Mouse (Mus musculus) cerebellum, adult 2 months (tissue): ENCODE data around the gene Irf6. TPM values are rescaled to one million over a fixed set of nuclear protein-coding genes. Genes with fewer than 3 reads are reported as not detected.

Source experiments
- DNase-seq, 2 experiments: peaks; one replicate each; pipeline ENCODE4 v3.0.0; 2021
- H3K27ac ChIP-seq: fragments of 200-500 bp; 2 replicates; pipeline ENCODE4 v1.5.1; 2012; ENCODE audit warnings: low read length, control low read depth, inconsistent platforms; ENCODE audit not compliant: insufficient read depth
- H3K27me3 ChIP-seq: fragments of 200-500 bp; 2 replicates; pipeline ENCODE4 v1.6.1; 2012; ENCODE audit warnings: inconsistent platforms, mild to moderate bottlenecking, low read length, moderate library complexity; ENCODE audit not compliant: control insufficient read depth, insufficient read depth
- H3K4me1 ChIP-seq: fragments of 200-500 bp; 2 replicates; pipeline ENCODE4 v1.6.1; 2011; ENCODE audit warnings: low read length; ENCODE audit not compliant: control insufficient read depth, insufficient read depth
- H3K4me3 ChIP-seq: fragments of 200-500 bp; replicated peaks from 2 replicates; pipeline ENCODE3; 2011; ENCODE audit warnings: mild to moderate bottlenecking, low read depth, low read length, control low read depth; ENCODE audit not compliant: insufficient read depth
- CTCF ChIP-seq: fragments of 200-500 bp; IDR thresholded peaks from 2 replicates; pipeline ENCODE4 v1.5.1; 2011; ENCODE audit warnings: low read depth, mild to moderate bottlenecking, control low read depth, low read length, moderate library complexity, borderline replicate concordance; ENCODE audit not compliant: insufficient read depth
- POLR2A ChIP-seq: fragments of 200-500 bp; IDR thresholded peaks from 2 replicates; pipeline ENCODE4 v1.6.1; 2011; ENCODE audit warnings: low read length, control low read depth, borderline replicate concordance; ENCODE audit not compliant: insufficient read depth
- whole genome bisulfite sequencing: fragments of 180-500 bp; shearing (Covaris S2); methylation state at CpG from one replicate; pipeline ENCODE4 v1.1.7; 2018; 5-methylcytosine and 5-hydroxymethylcytosine counted together
- polyA plus RNA-seq: library from polyadenylated mRNA; depleted of rRNA; stranded (reverse); fragments of >200 nt; gene quantifications from 2 replicates; pipeline ENCODE4 v1.2.3, GENCODE M21; 2012; rRNA removed

Gene Irf6
- polyA plus RNA-seq, 1 experiment, result 2.0 TPM

DNA sequence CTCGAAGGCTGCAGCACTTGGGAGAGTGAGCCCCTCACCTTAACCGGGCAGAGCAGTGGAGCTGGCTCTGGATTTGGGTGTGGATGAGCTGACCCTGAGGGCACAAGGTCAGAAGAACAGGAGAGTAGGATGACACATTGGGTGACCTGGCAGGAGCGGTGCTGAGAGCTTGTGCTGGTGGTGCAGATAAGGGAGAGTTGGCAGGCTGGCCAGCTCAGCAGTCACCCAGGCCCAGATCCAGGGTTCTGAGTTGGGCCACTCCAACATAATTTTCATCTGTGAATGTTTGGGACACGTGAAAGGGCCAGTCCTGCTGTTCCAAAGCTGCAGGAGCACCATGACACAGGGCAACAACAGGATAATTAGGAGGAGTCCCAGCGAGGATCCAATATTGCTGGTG is 58.5 kb downstream of the Irf6 start:
- WGBS, result 57% methylated on average over 5 of the region's 5 CpGs
- Histone ChIP-seq H3K27ac (no peak overlapping the region), H3K27me3 (no peaks in the 10 kb centered on the region)

DNA sequence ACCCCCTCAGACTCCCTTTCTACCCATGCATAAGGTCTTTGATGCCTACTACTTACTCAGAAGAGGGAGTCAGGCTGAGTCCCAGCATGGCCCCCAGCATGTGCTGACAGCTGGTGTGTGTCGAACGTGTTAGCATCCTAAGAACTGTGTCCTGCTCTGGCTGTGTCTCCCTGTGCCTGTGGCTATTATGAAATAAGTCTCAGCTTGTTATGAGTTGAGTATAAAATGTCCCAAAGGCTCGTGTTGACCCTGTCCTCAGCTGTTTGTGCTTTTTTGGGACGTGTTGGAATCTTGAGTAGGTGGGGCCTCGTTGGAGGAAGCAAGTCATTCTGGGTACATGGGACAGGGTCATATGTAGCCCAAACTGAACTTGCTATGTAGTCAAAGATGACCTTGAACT is 61.1 kb downstream of the Irf6 start:
- H3K4me1 ChIP-seq, result no peaks in the 10 kb centered on the region
- H3K27me3 ChIP-seq, result no peaks in the 10 kb centered on the region
- H3K4me3 ChIP-seq, result no peak overlapping the region
- no peak overlapping the region for H3K27ac ChIP-seq
- TF ChIP-seq CTCF, result no peak
- no peak for TF ChIP-seq POLR2A
- WGBS, result 70% methylated on average over 5 of the region's 5 CpGs
- no peak for DNase-seq

More for the DNA sequence above, 58.5 kb downstream of the Irf6 start:
- Histone ChIP-seq H3K4me3 (no peak overlapping the region), H3K4me1 (no peaks in the 10 kb centered on the region)
- no peak for DNase-seq
- TF ChIP-seq POLR2A (no peak), CTCF (no peak)

DNA sequence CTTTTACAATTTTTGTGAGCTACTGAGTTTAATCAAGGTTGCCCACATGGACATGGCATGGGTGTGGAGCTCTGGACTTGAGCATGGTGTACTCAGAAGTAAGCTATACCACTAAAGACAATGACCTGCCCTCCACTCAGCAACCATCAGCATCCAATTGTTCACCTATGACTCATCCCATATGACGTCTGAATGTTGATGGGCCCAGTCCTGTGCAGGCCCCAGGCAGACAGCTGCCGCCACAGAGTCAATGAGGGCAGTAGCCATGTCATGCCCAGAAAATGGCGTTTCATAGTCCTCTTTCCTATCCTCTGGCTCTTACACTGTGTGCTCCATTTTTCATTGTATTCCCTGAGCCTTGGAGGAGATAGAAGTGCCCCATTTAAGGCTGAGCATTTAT is 63.1 kb downstream of the Irf6 start:
- no peaks in the 10 kb centered on the region for H3K4me1 ChIP-seq
- WGBS, result 77% methylated on average over 3 of the region's 3 CpGs

GRCm38 (mm10) chr1:193220408-193220807 is 67.5 kb downstream of the Irf6 start:
- H3K4me1 ChIP-seq, result no peaks in the 10 kb centered on the region
- H3K4me3 ChIP-seq, result no peak overlapping the region
- TF ChIP-seq CTCF (no peak), POLR2A (no peak)
- H3K27me3 ChIP-seq, result no peaks in the 10 kb centered on the region
- no peak overlapping the region for H3K27ac ChIP-seq
- DNase-seq, result no peak
- WGBS, result 75% methylated on average over 5 of the region's 5 CpGs

More for the DNA sequence above, 63.1 kb downstream of the Irf6 start:
- TF ChIP-seq CTCF (no peak), POLR2A (no peak)
- Histone ChIP-seq H3K27ac (no peak overlapping the region), H3K27me3 (no peaks in the 10 kb centered on the region), H3K4me3 (no peak overlapping the region)
- no peak for DNase-seq

Other genes starting within 250 kb of the Irf6 start
- gene Syt14, start 117.3 kb upstream of the Irf6 start, polyA plus RNA-seq, result 6.4 and 6.9 TPM in 2 replicates
- gene Diexf, start 22.8 kb upstream of the Irf6 start, polyA plus RNA-seq, result 17.7 and 18.9 TPM in 2 replicates
- gene A130010J15Rik, start 14.9 kb downstream of the Irf6 start, polyA plus RNA-seq, result 4.0 and 4.3 TPM in 2 replicates
- 0.79 and 0.80 TPM in 2 replicates for gene Traf3ip3, start 48.6 kb downstream of the Irf6 start, polyA plus RNA-seq
- gene Lamb3, start 54.6 kb downstream of the Irf6 start, polyA plus RNA-seq, result 3.9 and 4.1 TPM in 2 replicates
- 94.8 and 95.6 TPM in 2 replicates for gene Hsd11b1, start 111.0 kb downstream of the Irf6 start, polyA plus RNA-seq
- 36.0 and 37.1 TPM in 2 replicates for gene G0s2, start 120.1 kb downstream of the Irf6 start, polyA plus RNA-seq
- 23.4 and 26.4 TPM in 2 replicates for gene Camk1g, start 217.2 kb downstream of the Irf6 start, polyA plus RNA-seq